Mouse (Mus musculus) G1E (cell line): Measurements from ENCODE around the gene Defb35. TPM values are rescaled to one million over a fixed set of nuclear protein-coding genes. Genes with fewer than 3 reads are reported as not detected.

ENCODE experiments used
- ATAC-seq: 2 replicates; pipeline ENCODE4 v1.8.0; 2016; ENCODE audit warnings: mild to moderate bottlenecking; ENCODE audit not compliant: insufficient number of reproducible peaks, poor library complexity, low FRiP score, severe bottlenecking; ENCODE audit errors: extremely low read depth
- DNase-seq: peaks from one replicate; pipeline ENCODE4 v3.0.0; 2012; ENCODE audit warnings: low spot score
- H3K27me3 ChIP-seq: 2 replicates; pipeline ENCODE4 v1.6.1; 2012; ENCODE audit warnings: mild to moderate bottlenecking, low read length, inconsistent platforms; ENCODE audit not compliant: insufficient read depth
- H3K36me3 ChIP-seq: replicated peaks from 2 replicates; pipeline ENCODE3; 2012; ENCODE audit warnings: mild to moderate bottlenecking, inconsistent platforms
- H3K4me1 ChIP-seq: 2 replicates; pipeline ENCODE4 v1.6.1; 2012; ENCODE audit warnings: low read depth, low read length, inconsistent platforms, mixed read lengths; ENCODE audit not compliant: insufficient read depth
- H3K4me3 ChIP-seq: 2 replicates; pipeline ENCODE4 v1.5.1; 2012; ENCODE audit warnings: low read depth, mild to moderate bottlenecking, inconsistent platforms, low read length, moderate library complexity, mixed read lengths
- H3K9me3 ChIP-seq: replicated peaks from 2 replicates; pipeline ENCODE4 v1.6.1; 2012; ENCODE audit warnings: inconsistent platforms
- CTCF ChIP-seq: IDR thresholded peaks from 2 replicates; pipeline ENCODE4 v1.5.1; 2012; ENCODE audit warnings: low read depth, low read length, inconsistent platforms, mixed read lengths
- GATA1 ChIP-seq: IDR thresholded peaks from 2 replicates; pipeline ENCODE4 v1.6.1; 2012; ENCODE audit warnings: borderline replicate concordance, low read length, inconsistent platforms, mixed read lengths
- GATA2 ChIP-seq: IDR thresholded peaks from 2 replicates; pipeline ENCODE4 v1.6.1; 2012; ENCODE audit warnings: low read depth, low read length, inconsistent platforms, borderline replicate concordance
- POLR2AphosphoS5 ChIP-seq: IDR thresholded peaks from 2 replicates; pipeline ENCODE4 v1.6.1; 2012; ENCODE audit warnings: low read depth, low read length, inconsistent platforms; ENCODE audit not compliant: insufficient replicate concordance
- TAL1 ChIP-seq: conservative IDR thresholded peaks from 2 replicates; pipeline ENCODE4 v1.6.1; 2012; ENCODE audit warnings: low read depth, low read length, inconsistent platforms, mixed read lengths
- polyA plus RNA-seq: library from polyadenylated mRNA; stranded (reverse); fragments of >175 nt; gene quantifications from 2 replicates; pipeline ENCODE4 v1.2.3, GENCODE M21; 2012
- total RNA-seq, 2 experiments: library from RNA; stranded (forward) in 1 of 2; stranded (reverse) in 1 of 2; fragments of 200-1000 nt in 1 of 2; fragments of >200 nt in 1 of 2; fragmentation: Nextera tagmentation in 1 of 2; gene quantifications; 2 replicates each; pipeline ENCODE4 v1.2.3; 2014 to 2017

Gene Defb35
- total and polyA plus RNA-seq, 3 experiments, result not detected

- peaks cover 11% of the 10 kb centered on the region for H3K27me3 ChIP-seq
- no peak for TF ChIP-seq TAL1
- no peak for TF ChIP-seq POLR2AphosphoS5
- TF ChIP-seq GATA2, result no peak
- TF ChIP-seq GATA1, result no peak
- no peak for TF ChIP-seq CTCF
- H3K4me1 ChIP-seq, result no peaks in the 10 kb centered on the region
- no peaks in the 10 kb centered on the region for H3K36me3 ChIP-seq
- DNase-seq, result no peak
- no peak for ATAC-seq
- H3K4me3 ChIP-seq, result no peak within 1 kb of the TSS
- H3K9me3 ChIP-seq, result no peaks in the 10 kb centered on the region
Observed at GRCm38 (mm10) chr8:21946462-21946861, 8.3 kb downstream of the Defb35 start, which contains the start of gene Defb13. Gene Defb13, plus strand, starts transcription at chr8:21946762.

GRCm38 (mm10) chr8:21947311-21948017 lies 9.3 kb downstream of the Defb35 start:
- ATAC-seq (no peak), DNase-seq (no peak)
- no peak for TF ChIP-seq GATA1
- no peak for TF ChIP-seq TAL1
- TF ChIP-seq POLR2AphosphoS5, result no peak
- TF ChIP-seq GATA2, result no peak
- TF ChIP-seq CTCF, result no peak
- Histone ChIP-seq H3K4me1 (no peaks in the 10 kb centered on the region), H3K27me3 (peaks cover 11% of the 10 kb centered on the region), H3K36me3 (no peaks in the 10 kb centered on the region), H3K4me3 (no peak overlapping the region), H3K9me3 (no peaks in the 10 kb centered on the region)

GRCm38 (mm10) chr8:21955321-21955720 lies 17.2 kb downstream of the Defb35 start:
- Histone ChIP-seq H3K4me3 (no peak overlapping the region), H3K9me3 (no peaks in the 10 kb centered on the region), H3K36me3 (no peaks in the 10 kb centered on the region), H3K27me3 (peaks cover 2% of the 10 kb centered on the region; the same call in 1 of the 2 replicates), H3K4me1 (no peaks in the 10 kb centered on the region)
- no peak for TF ChIP-seq POLR2AphosphoS5
- no peak for TF ChIP-seq TAL1
- TF ChIP-seq CTCF, result peak; percentile 77
- ATAC-seq, result no peak
- peak; percentile 20 for DNase-seq

- ATAC-seq (no peak), DNase-seq (no peak)
- Histone ChIP-seq H3K36me3 (no peaks in the 10 kb centered on the region), H3K4me1 (no peaks in the 10 kb centered on the region), H3K9me3 (no peaks in the 10 kb centered on the region), H3K27me3 (no peaks in the 10 kb centered on the region; the same call in 1 of the 2 replicates), H3K4me3 (no peak overlapping the region)
- no peak for TF ChIP-seq CTCF
- no peak for TF ChIP-seq TAL1
- TF ChIP-seq GATA1, result no peak
- TF ChIP-seq POLR2AphosphoS5, result no peak
- TF ChIP-seq GATA2, result no peak
Observed at GRCm38 (mm10) chr8:21956336-21956735, 18.2 kb downstream of the Defb35 start.

GRCm38 (mm10) chr8:21958414-21958813 lies 20.3 kb downstream of the Defb35 start, which contains the start of gene Fam90a1a:
Gene Fam90a1a, plus strand, starts transcription at chr8:21958714.
- no peaks in the 10 kb centered on the region for H3K36me3 ChIP-seq
- H3K9me3 ChIP-seq, result no peaks in the 10 kb centered on the region
- H3K27me3 ChIP-seq, result no peaks in the 10 kb centered on the region
- no peaks in the 10 kb centered on the region for H3K4me1 ChIP-seq
- ATAC-seq (no peak), DNase-seq (no peak)
- no peak within 1 kb of the TSS for H3K4me3 ChIP-seq
- no peak for TF ChIP-seq GATA1
- no peak for TF ChIP-seq CTCF

- Histone ChIP-seq H3K4me3 (no peak overlapping the region), H3K4me1 (no peaks in the 10 kb centered on the region), H3K9me3 (no peaks in the 10 kb centered on the region), H3K36me3 (no peaks in the 10 kb centered on the region), H3K27me3 (peaks cover 5% of the 10 kb centered on the region; the same call in 1 of the 2 replicates)
- no peak for DNase-seq
- no peak for ATAC-seq
- TF ChIP-seq GATA2 (no peak), TAL1 (no peak), GATA1 (no peak), CTCF (no peak), POLR2AphosphoS5 (no peak)
Observed at GRCm38 (mm10) chr8:21966646-21967045, 28.5 kb downstream of the Defb35 start.

GRCm38 (mm10) chr8:21969475-21969874 lies 31.3 kb downstream of the Defb35 start, which contains the start of gene Ccdc70:
Gene Ccdc70, plus strand, starts transcription at chr8:21969775.
- no peak for TF ChIP-seq TAL1
- TF ChIP-seq POLR2AphosphoS5, result no peak
- TF ChIP-seq GATA2, result no peak
- TF ChIP-seq GATA1, result no peak
- no peaks in the 10 kb centered on the region for H3K36me3 ChIP-seq
- DNase-seq, result no peak

More at GRCm38 (mm10) chr8:21969475-21969874, 31.3 kb downstream of the Defb35 start, which contains the start of gene Ccdc70:
- Histone ChIP-seq H3K4me3 (no peak within 1 kb of the TSS), H3K27me3 (peaks cover 10% of the 10 kb centered on the region; the same call in 1 of the 2 replicates), H3K4me1 (no peaks in the 10 kb centered on the region), H3K9me3 (no peaks in the 10 kb centered on the region)
- no peak for ATAC-seq
